In the genomic region with DNA sequence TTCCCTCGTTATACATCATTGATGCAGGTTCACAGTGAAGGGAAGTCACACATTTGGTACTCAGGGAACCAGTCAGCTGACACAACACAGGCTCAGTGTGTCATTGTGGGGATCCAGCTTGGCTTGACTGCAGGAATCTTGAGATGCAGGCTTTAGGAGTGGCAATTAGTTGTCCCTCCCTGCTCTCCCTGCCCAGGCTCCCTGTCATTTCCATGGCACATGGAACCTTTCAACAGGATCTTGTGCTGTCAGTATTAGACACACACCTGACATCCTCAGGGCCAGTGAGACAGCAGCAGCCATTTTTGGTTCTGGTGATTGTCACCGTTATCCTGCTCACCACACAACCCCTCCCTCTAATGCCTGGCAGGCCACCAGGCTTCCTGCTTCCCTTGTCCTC, we compare ENCODE assay signal across 36 mouse cellular contexts. TPM values are rescaled to one million over a fixed set of nuclear protein-coding genes. Genes with fewer than 3 reads are reported as not detected.
"Had no signal": no experiment of that assay in that cellular context is flagged by ENCODE, and none has a peak within 500 bp of the region (broad histone marks: within the 10 kb centered on the region; RNA-seq: fewer than 3 reads in every experiment).

No protein-coding gene starts in this region.

RNA-seq across cellular contexts. Expression of a gene that starts 4.7 kb away (rescaled TPM):
- total RNA-seq: left cerebral cortex, postnatal 25 days; megakaryocyte progenitor cell, adult 5-6 weeks; monocyte, adult 5-6 weeks had no signal
- polyA plus RNA-seq: limb, embryonic 10.5 days; limb, embryonic 11.5 days; limb, embryonic 12.5 days; limb, embryonic 13.5 days; limb, embryonic 15.5 days; liver, embryonic 11.5 days; liver, embryonic 12.5 days; liver, embryonic 14.5 days; liver, embryonic 16.5 days; lung, embryonic 14.5 days; midbrain, embryonic 10.5 days; midbrain, embryonic 11.5 days; midbrain, embryonic 12.5 days; midbrain, embryonic 13.5 days; midbrain, embryonic 14.5 days; midbrain, embryonic 16.5 days; neural tube, embryonic 11.5 days had no signal

RNA-seq across cellular contexts. Expression of a gene that starts 16.7 kb away (rescaled TPM):
- total RNA-seq: left cerebral cortex, postnatal 4 days; megakaryocyte progenitor cell, adult 5-6 weeks; megakaryocyte, adult 5-6 weeks; megakaryocyte-erythroid progenitor cell, adult 5-6 weeks; midbrain, postnatal 0 days; monocyte, adult 5-6 weeks had no signal
- polyA plus RNA-seq: limb, embryonic 10.5 days; limb, embryonic 11.5 days; limb, embryonic 12.5 days; limb, embryonic 13.5 days; liver, embryonic 11.5 days; lung, embryonic 14.5 days; macrophage; midbrain, embryonic 10.5 days; midbrain, embryonic 11.5 days; midbrain, embryonic 12.5 days; midbrain, embryonic 13.5 days; midbrain, embryonic 14.5 days; midbrain, embryonic 15.5 days; midbrain, embryonic 16.5 days; midbrain, postnatal 0 days; neural tube, embryonic 11.5 days; neural tube, embryonic 12.5 days had no signal

RNA-seq across cellular contexts. Expression of a gene that starts 31.6 kb away (rescaled TPM):
- total RNA-seq: left cerebral cortex, postnatal 4 days; liver, adult 2 months; megakaryocyte progenitor cell, adult 5-6 weeks; midbrain, postnatal 0 days; monocyte, adult 5-6 weeks had no signal
- polyA plus RNA-seq: limb, embryonic 10.5 days; limb, embryonic 11.5 days; limb, embryonic 12.5 days; limb, embryonic 15.5 days; liver, adult 2 months; liver, embryonic 11.5 days; liver, embryonic 12.5 days; liver, embryonic 13.5 days; liver, embryonic 14.5 days; liver, embryonic 15.5 days; liver, embryonic 16.5 days; liver, postnatal 0 days; lung, adult 2 months; lung, embryonic 14.5 days; lung, embryonic 15.5 days; lung, embryonic 16.5 days; lung, postnatal 0 days; macrophage; midbrain, embryonic 10.5 days; midbrain, embryonic 11.5 days; midbrain, embryonic 12.5 days; midbrain, embryonic 13.5 days; midbrain, embryonic 14.5 days; midbrain, embryonic 15.5 days; midbrain, embryonic 16.5 days; midbrain, postnatal 0 days; myocyte; neural tube, embryonic 11.5 days; neural tube, embryonic 12.5 days had no signal
